Mouse (Mus musculus) megakaryocyte, embryonic 14.5 days (primary cell): Measurements from ENCODE around the gene Lhb. TPM values are rescaled to one million over a fixed set of nuclear protein-coding genes. Genes with fewer than 3 reads are reported as not detected.
"Not testable (repeated sequence)": the region's sequence is repeated elsewhere in the genome, so short reads cannot be mapped to it uniquely, and the experiment has no call there.

ENCODE experiments used
- H3K27me3 ChIP-seq: replicated peaks from 2 replicates; pipeline ENCODE3; 2012; ENCODE audit warnings: inconsistent platforms
- H3K36me3 ChIP-seq: replicated peaks from 2 replicates; pipeline ENCODE3; 2012; ENCODE audit warnings: low read length, inconsistent platforms, mixed read lengths
- H3K4me1 ChIP-seq: 2 replicates; pipeline ENCODE4 v1.6.1; 2012; ENCODE audit warnings: inconsistent platforms
- H3K4me3 ChIP-seq: replicated peaks from 2 replicates; pipeline ENCODE3; 2012; ENCODE audit warnings: moderate library complexity, mild to moderate bottlenecking, inconsistent platforms
- H3K9me3 ChIP-seq: 2 replicates; pipeline ENCODE4 v1.6.1; 2012; ENCODE audit warnings: inconsistent platforms
- FLI1 ChIP-seq: IDR thresholded peaks from 2 replicates; pipeline ENCODE4 v1.6.1; 2012; ENCODE audit warnings: low read length, inconsistent platforms, mixed read lengths
- GATA1 ChIP-seq: IDR thresholded peaks from 3 replicates; pipeline ENCODE4 v1.6.1; 2012; ENCODE audit warnings: mixed read lengths, low read length, inconsistent platforms, borderline replicate concordance
- polyA plus RNA-seq: library from polyadenylated mRNA; stranded (reverse); fragments of >175 nt; gene quantifications from 2 replicates; pipeline ENCODE4 v1.2.3, GENCODE M21; 2012; ENCODE audit warnings: low replicate concordance; ENCODE audit not compliant: insufficient read depth

Gene Lhb
- not detected in 2 replicates for polyA plus RNA-seq

- no peak within 1 kb of the TSS for H3K4me3 ChIP-seq
- TF ChIP-seq FLI1 (no peak), GATA1 (no peak)
- no peaks in the 10 kb centered on the region for H3K9me3 ChIP-seq
- H3K4me1 ChIP-seq = peaks cover 16% of the 10 kb centered on the region
- H3K27me3 ChIP-seq = peaks cover 41% of the 10 kb centered on the region
- H3K36me3 ChIP-seq = peaks cover 59% of the 10 kb centered on the region
Measured at GRCm38 (mm10) chr7:45420615-45420919, at the start of gene Lhb. Gene Lhb, plus strand, starts transcription at chr7:45420820.

GRCm38 (mm10) chr7:45372371-45372770 lies 48.2 kb upstream of the Lhb start:
- peaks cover 68% of the 10 kb centered on the region for H3K4me1 ChIP-seq
- peaks cover 29% of the 10 kb centered on the region for H3K27me3 ChIP-seq
- TF ChIP-seq GATA1 (no peak), FLI1 (no peak)
- peaks cover 57% of the 10 kb centered on the region for H3K36me3 ChIP-seq
- no peak overlapping the region for H3K4me3 ChIP-seq
- no peaks in the 10 kb centered on the region for H3K9me3 ChIP-seq

GRCm38 (mm10) chr7:45374620-45375019 lies 46.0 kb upstream of the Lhb start:
- Histone ChIP-seq H3K36me3 (peaks cover 79% of the 10 kb centered on the region), H3K27me3 (peaks cover 9% of the 10 kb centered on the region), H3K4me3 (no peak overlapping the region), H3K4me1 (peaks cover 61% of the 10 kb centered on the region), H3K9me3 (no peaks in the 10 kb centered on the region)
- TF ChIP-seq FLI1 (no peak), GATA1 (no peak)

- H3K4me3 ChIP-seq = peak overlapping the region; percentile 10
- no peaks in the 10 kb centered on the region for H3K27me3 ChIP-seq
- no peaks in the 10 kb centered on the region for H3K9me3 ChIP-seq
- H3K36me3 ChIP-seq = peaks cover 92% of the 10 kb centered on the region
- H3K4me1 ChIP-seq = peaks cover 59% of the 10 kb centered on the region
- TF ChIP-seq FLI1 = no peak
- no peak for TF ChIP-seq GATA1
Measured at GRCm38 (mm10) chr7:45376057-45376456, 44.6 kb upstream of the Lhb start.

GRCm38 (mm10) chr7:45386077-45386476 lies 34.5 kb upstream of the Lhb start:
- H3K36me3 ChIP-seq = peaks cover 98% of the 10 kb centered on the region
- TF ChIP-seq FLI1 (no peak), GATA1 (no peak)
- peaks cover 12% of the 10 kb centered on the region for H3K4me1 ChIP-seq
- no peaks in the 10 kb centered on the region for H3K9me3 ChIP-seq
- H3K4me3 ChIP-seq = no peak overlapping the region
- H3K27me3 ChIP-seq = no peaks in the 10 kb centered on the region

- Histone ChIP-seq H3K27me3 (no peaks in the 10 kb centered on the region), H3K36me3 (peaks cover 44% of the 10 kb centered on the region), H3K4me1 (peaks cover 37% of the 10 kb centered on the region), H3K4me3 (peak overlapping the region; percentile 94), H3K9me3 (no peaks in the 10 kb centered on the region)
- TF ChIP-seq GATA1 (no peak), FLI1 (no peak)
Measured at GRCm38 (mm10) chr7:45395129-45395541, 25.5 kb upstream of the Lhb start.

GRCm38 (mm10) chr7:45395578-45396336 lies 24.9 kb upstream of the Lhb start, which contains the start of gene Snrnp70:
Gene Snrnp70, minus strand, starts transcription at chr7:45395742.
- 0 out of 2 replicates have a peak, but pooled peaks have one; percentile 10 for TF ChIP-seq FLI1
- TF ChIP-seq GATA1 = no peak
- peak within 1 kb of the TSS; percentile 94 for H3K4me3 ChIP-seq
- peaks cover 37% of the 10 kb centered on the region for H3K4me1 ChIP-seq
- no peaks in the 10 kb centered on the region for H3K9me3 ChIP-seq
- H3K36me3 ChIP-seq = peaks cover 37% of the 10 kb centered on the region
- H3K27me3 ChIP-seq = no peaks in the 10 kb centered on the region

- peaks cover 34% of the 10 kb centered on the region for H3K36me3 ChIP-seq
- peaks cover 37% of the 10 kb centered on the region for H3K4me1 ChIP-seq
- not testable (repeated sequence) for H3K27me3 ChIP-seq, H3K9me3 ChIP-seq
- H3K4me3 ChIP-seq = peak overlapping the region; percentile 94
Measured at GRCm38 (mm10) chr7:45396337-45396775, 24.3 kb upstream of the Lhb start.

- no peak overlapping the region for H3K4me3 ChIP-seq
Measured at GRCm38 (mm10) chr7:45396787-45397186, 23.8 kb upstream of the Lhb start.

GRCm38 (mm10) chr7:45401521-45402085 lies 19.0 kb upstream of the Lhb start:
- H3K9me3 ChIP-seq = 0 out of 2 replicates have a peak, but pooled peaks cover 3% of the 10 kb centered on the region
- H3K36me3 ChIP-seq = no peaks in the 10 kb centered on the region
- peaks cover 34% of the 10 kb centered on the region for H3K27me3 ChIP-seq
- H3K4me3 ChIP-seq = no peak overlapping the region
- no peak for TF ChIP-seq GATA1
- TF ChIP-seq FLI1 = no peak
- H3K4me1 ChIP-seq = peaks cover 24% of the 10 kb centered on the region

More at GRCm38 (mm10) chr7:45396787-45397186, 23.8 kb upstream of the Lhb start:
- Histone ChIP-seq H3K9me3 (no peaks in the 10 kb centered on the region), H3K27me3 (peaks cover 4% of the 10 kb centered on the region), H3K36me3 (peaks cover 30% of the 10 kb centered on the region), H3K4me1 (peaks cover 34% of the 10 kb centered on the region)
- TF ChIP-seq FLI1 (no peak), GATA1 (no peak)
